Mouse (Mus musculus) kidney, postnatal 25 days (tissue): ENCODE measurements around the gene Jmjd8.
A peak's percentile ranks its signal among the peaks of the same experiment; 100 is the strongest.

ENCODE experiments used
- DNase-seq, 2 experiments: peaks; one replicate each; pipeline ENCODE4 v3.0.0; 2021; ENCODE audit warnings: mixed read lengths in 2 of 2

Jmjd8 gene

GRCm38 (mm10) chr17:25879750-25880149, 51.1 kb downstream of the Jmjd8 start:
- peak in 1 of 2 experiments; percentile 58 for DNase-seq

DNA sequence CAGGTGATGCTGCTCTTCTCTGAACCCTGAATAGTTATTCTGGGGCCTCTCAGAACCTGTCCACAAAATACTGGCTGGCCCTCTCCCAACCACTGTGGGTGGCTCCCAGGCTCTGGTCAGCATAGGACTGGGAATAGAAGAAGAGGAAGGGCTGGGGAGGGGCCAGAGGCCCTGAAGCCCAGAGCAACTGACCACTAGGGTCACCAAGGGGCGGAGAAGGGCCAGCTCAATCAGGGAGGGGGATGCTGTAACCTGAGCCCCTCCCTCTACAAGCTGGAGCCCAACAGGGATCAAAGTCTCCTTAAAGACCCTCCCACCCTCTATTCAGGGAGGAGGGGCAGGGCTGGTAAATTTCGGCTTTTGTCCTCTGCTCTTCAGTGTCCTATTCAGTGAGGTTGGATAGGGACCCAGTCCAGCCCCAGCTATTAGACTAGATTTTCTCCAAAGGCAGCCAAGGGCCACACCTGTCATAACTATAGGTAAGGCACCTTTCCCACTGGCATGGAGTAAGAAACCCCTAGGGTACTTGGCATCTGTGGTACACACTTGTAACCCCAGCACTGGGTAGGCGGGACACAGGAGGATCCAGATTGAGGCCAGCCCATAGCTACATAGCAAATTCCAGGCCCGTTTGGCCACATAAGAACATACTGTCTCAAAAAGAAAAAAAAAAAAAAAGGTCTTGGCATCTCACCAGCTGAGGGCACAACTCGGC, 51.7 kb downstream of the Jmjd8 start, which contains the start of gene Wfikkn1:
Wfikkn1 (minus strand) TSS at position 663 of the 715 bp plus-strand sequence.
- peak in 1 of 2 experiments; percentile 62 for DNase-seq

DNA sequence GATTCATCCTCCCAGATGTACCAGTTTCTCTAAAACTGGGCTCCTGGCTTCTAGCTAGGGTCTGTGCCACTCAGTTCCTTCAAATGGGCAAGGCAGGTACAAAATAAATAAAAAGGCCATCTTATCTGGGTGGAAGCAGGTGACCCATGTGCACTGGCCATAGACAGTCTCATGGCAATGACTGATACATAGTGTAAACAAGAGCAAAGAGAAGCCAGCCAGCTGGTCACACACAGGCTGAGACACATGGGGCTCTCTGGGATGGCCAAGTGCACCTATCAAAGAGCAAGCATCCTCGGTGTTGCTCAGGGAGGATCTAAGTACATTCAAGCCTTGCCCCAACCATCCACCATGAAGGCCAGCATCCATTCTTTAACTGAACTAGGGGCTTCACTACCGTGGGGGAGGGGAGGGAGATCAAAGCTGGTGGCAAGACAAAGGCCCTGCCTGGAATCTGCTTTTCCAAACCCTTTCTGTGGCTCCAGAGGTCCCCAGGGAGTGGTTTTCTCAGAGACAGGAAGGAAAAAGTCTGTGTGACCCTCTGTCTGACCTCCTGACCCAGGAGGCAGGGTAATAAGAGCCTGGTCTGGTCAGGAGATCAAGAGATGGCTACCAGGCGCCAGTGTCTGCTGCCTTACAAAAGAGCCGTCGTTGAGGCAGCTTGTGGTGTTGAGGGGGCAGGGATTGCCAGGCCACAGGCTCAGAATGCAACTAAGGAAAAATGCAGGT, 52.4 kb downstream of the Jmjd8 start:
- peak; percentile 55 to 59 for DNase-seq
